Mouse (Mus musculus) CH12.LX (cell line): ENCODE data around the gene Tmem170b. TPM values are rescaled to one million over a fixed set of nuclear protein-coding genes. Genes with fewer than 3 reads are reported as not detected.

Source experiments
- DNase-seq: peaks from one replicate; pipeline ENCODE4 v3.0.0-alpha.2; 2013; ENCODE audit errors: extremely low read depth
- H3K27ac ChIP-seq: 2 replicates; pipeline ENCODE4 v1.5.1; 2012; ENCODE audit warnings: low read depth, mild to moderate bottlenecking, control low read depth, moderate library complexity; ENCODE audit not compliant: insufficient read depth
- H3K27me3 ChIP-seq: replicated peaks from 2 replicates; pipeline ENCODE3; 2012; ENCODE audit warnings: inconsistent platforms
- H3K36me3 ChIP-seq, 2 experiments: replicated peaks in 1 of 2; 2 replicates each; pipeline versions ENCODE3 to v1.6.1; 2012; ENCODE audit warnings: inconsistent platforms in 1 of 2, low read length in 1 of 2, mild to moderate bottlenecking in 1 of 2, mixed read lengths in 1 of 2, moderate library complexity in 1 of 2; ENCODE audit not compliant: control insufficient read depth in 1 of 2, insufficient read depth in 1 of 2
- H3K4me1 ChIP-seq, 2 experiments: 2 replicates each; pipeline ENCODE4 v1.6.1; 2012; ENCODE audit warnings: inconsistent platforms in 1 of 2, moderate library complexity in 1 of 2; ENCODE audit not compliant: insufficient read depth in 2 of 2, control insufficient read depth in 1 of 2
- H3K4me2 ChIP-seq: 2 replicates; pipeline ENCODE4 v1.6.1; 2012; ENCODE audit warnings: low read depth, mild to moderate bottlenecking, control low read depth; ENCODE audit not compliant: poor library complexity, insufficient read depth, severe bottlenecking
- H3K4me3 ChIP-seq, 3 experiments: fragments of 150-350 bp in 1 of 3; sonication (generic) in 1 of 3; replicated peaks in 1 of 3; 2 replicates each; pipeline versions ENCODE3 to v1.5.1; 2011 to 2012; ENCODE audit warnings: low read depth in 2 of 3, low read length in 2 of 3, mild to moderate bottlenecking in 2 of 3, moderate library complexity in 2 of 3, control low read depth in 1 of 3, improper control_type of control experiment in 1 of 3, inconsistent platforms in 1 of 3, mixed read lengths in 1 of 3; ENCODE audit not compliant: poor library complexity in 1 of 3
- H3K79me2 ChIP-seq: replicated peaks from 2 replicates; pipeline ENCODE4 v1.6.1; 2012; ENCODE audit warnings: mild to moderate bottlenecking, moderate library complexity; ENCODE audit not compliant: control insufficient read depth, poor library complexity, insufficient read depth, severe bottlenecking; ENCODE audit errors: extremely low read depth
- H3K9ac ChIP-seq: 2 replicates; pipeline ENCODE4 v1.6.1; 2012; ENCODE audit warnings: low read depth, mild to moderate bottlenecking, control low read depth, moderate library complexity; ENCODE audit not compliant: insufficient read depth
- H3K9me3 ChIP-seq: replicated peaks from 2 replicates; pipeline ENCODE3; 2012; ENCODE audit warnings: low read length, inconsistent platforms, mixed read lengths
- CHD1 ChIP-seq: IDR thresholded peaks from 2 replicates; pipeline ENCODE4 v1.6.1; 2012; ENCODE audit warnings: low read depth, low read length, improper control_type of control experiment, inconsistent platforms
- CTCF ChIP-seq, 2 experiments: IDR thresholded peaks in 1 of 2; conservative IDR thresholded peaks in 1 of 2; 2 replicates each; pipeline ENCODE4 v1.5.1; 2011 to 2012; ENCODE audit warnings: low read depth in 2 of 2, low read length in 2 of 2, improper control_type of control experiment in 1 of 2, inconsistent platforms in 1 of 2, mild to moderate bottlenecking in 1 of 2, moderate library complexity in 1 of 2
- ETS1 ChIP-seq: conservative IDR thresholded peaks from 2 replicates; pipeline ENCODE4 v1.6.1; 2012; ENCODE audit warnings: low read depth, mild to moderate bottlenecking, inconsistent platforms, low read length, improper control_type of control experiment, moderate library complexity
- GABPA ChIP-seq: IDR thresholded peaks from 2 replicates; pipeline ENCODE4 v1.6.1; 2012; ENCODE audit warnings: low read depth, low read length, improper control_type of control experiment, inconsistent platforms; ENCODE audit not compliant: insufficient replicate concordance
- IRF4 ChIP-seq: IDR thresholded peaks from 2 replicates; pipeline ENCODE4 v1.6.1; 2014; ENCODE audit warnings: low read depth, mild to moderate bottlenecking, inconsistent platforms, low read length, improper control_type of control experiment
- JUN ChIP-seq: IDR thresholded peaks from 2 replicates; pipeline ENCODE4 v1.6.1; 2011; ENCODE audit warnings: low read depth, mild to moderate bottlenecking, low read length, improper control_type of control experiment, moderate library complexity; ENCODE audit not compliant: insufficient read depth
- KAT2A ChIP-seq: IDR thresholded peaks from 2 replicates; pipeline ENCODE4 v1.6.1; 2012; ENCODE audit warnings: low read length, improper control_type of control experiment, inconsistent platforms; ENCODE audit not compliant: insufficient replicate concordance
- MAX ChIP-seq: IDR thresholded peaks from 2 replicates; pipeline ENCODE4 v1.6.1; 2011; ENCODE audit warnings: low read length, improper control_type of control experiment
- MAZ ChIP-seq: IDR thresholded peaks from 2 replicates; pipeline ENCODE4 v1.6.1; 2012; ENCODE audit warnings: low read depth, mild to moderate bottlenecking, inconsistent platforms, low read length, improper control_type of control experiment, moderate library complexity
- MEF2A ChIP-seq: IDR thresholded peaks from 2 replicates; pipeline ENCODE4 v1.6.1; 2014; ENCODE audit warnings: low read depth, mild to moderate bottlenecking, inconsistent platforms, low read length, improper control_type of control experiment, borderline replicate concordance
- MYC ChIP-seq: IDR thresholded peaks from 2 replicates; pipeline ENCODE4 v1.6.1; 2011; ENCODE audit warnings: low read depth, mild to moderate bottlenecking, improper control_type of control experiment, low read length
- NRF1 ChIP-seq: IDR thresholded peaks from 2 replicates; pipeline ENCODE4 v1.6.1; 2014; ENCODE audit warnings: low read depth, mild to moderate bottlenecking, inconsistent platforms, low read length, improper control_type of control experiment, moderate library complexity
- PAX5 ChIP-seq: IDR thresholded peaks from 2 replicates; pipeline ENCODE4 v1.6.1; 2012; ENCODE audit warnings: low read length, inconsistent platforms, mixed read lengths
- POLR2A ChIP-seq: IDR thresholded peaks from 2 replicates; pipeline ENCODE4 v1.6.1; 2011; ENCODE audit warnings: low read depth, mild to moderate bottlenecking, improper control_type of control experiment, low read length
- RAD21 ChIP-seq: IDR thresholded peaks from 2 replicates; pipeline ENCODE4 v1.6.1; 2011; ENCODE audit warnings: low read depth, mild to moderate bottlenecking, low read length, improper control_type of control experiment, moderate library complexity
- RCOR1 ChIP-seq: conservative IDR thresholded peaks from 2 replicates; pipeline ENCODE4 v1.6.1; 2012; ENCODE audit warnings: low read depth, mild to moderate bottlenecking, inconsistent platforms, low read length, improper control_type of control experiment
- SIN3A ChIP-seq: IDR thresholded peaks from 2 replicates; pipeline ENCODE4 v1.6.1; 2012; ENCODE audit warnings: low read length, improper control_type of control experiment, inconsistent platforms
- TCF12 ChIP-seq: IDR thresholded peaks from 2 replicates; pipeline ENCODE4 v1.6.1; 2014; ENCODE audit warnings: low read depth, mild to moderate bottlenecking, inconsistent platforms, low read length, improper control_type of control experiment
- UBTF ChIP-seq: IDR thresholded peaks from 2 replicates; pipeline ENCODE4 v1.6.1; 2012; ENCODE audit warnings: low read depth, mild to moderate bottlenecking, inconsistent platforms, low read length, improper control_type of control experiment, moderate library complexity
- USF1 ChIP-seq: IDR thresholded peaks from 2 replicates; pipeline ENCODE4 v1.6.1; 2014; ENCODE audit warnings: low read depth, mild to moderate bottlenecking, inconsistent platforms, low read length, improper control_type of control experiment
- USF2 ChIP-seq: conservative IDR thresholded peaks from 2 replicates; pipeline ENCODE4 v1.6.1; 2011; ENCODE audit warnings: low read depth, low read length, improper control_type of control experiment
- ZKSCAN1 ChIP-seq: IDR thresholded peaks from 2 replicates; pipeline ENCODE4 v1.6.1; 2012; ENCODE audit warnings: low read depth, inconsistent platforms, low read length, improper control_type of control experiment, borderline replicate concordance
- ZMIZ1 ChIP-seq: IDR thresholded peaks from 2 replicates; pipeline ENCODE4 v1.6.1; 2012; ENCODE audit warnings: low read depth, mild to moderate bottlenecking, inconsistent platforms, low read length, improper control_type of control experiment
- dilution Hi-C: fragments of 300-500 bp; cut with MboI; formaldehyde crosslinking; loops from 2 replicates; pipeline ENCODE4 v1.14.3; 2020; ENCODE audit warnings: low sequenced_read_pairs; ENCODE audit not compliant: extremely low pct_unique_long_range_greater_than_20kb, extremely low pct_ligation_motif_present
- in situ Hi-C: fragments of 300-500 bp; cut with MboI; formaldehyde crosslinking; loops from 3 replicates; pipeline ENCODE4 v1.14.3; 2019; ENCODE audit warnings: low sequenced_read_pairs, low pct_ligation_motif_present, low pct_unique_long_range_greater_than_20kb, mixed read lengths
- polyA plus RNA-seq: library from polyadenylated mRNA; unstranded; fragments of >175 nt; gene quantifications from 2 replicates; pipeline ENCODE4 v1.2.1, GENCODE M21; 2012; ENCODE audit warnings: low read depth; ENCODE audit not compliant: insufficient read length
- total RNA-seq, 2 experiments: library from RNA; depleted of rRNA; stranded (reverse); fragments of 300-350 nt in 1 of 2; fragments of >200 nt in 1 of 2; gene quantifications; 2 replicates each; pipeline ENCODE4 v1.2.3; 2012 to 2014

Tmem170b gene
- total and polyA plus RNA-seq, 3 experiments, result 5.0 to 5.9 (median 5.5) TPM

DNA sequence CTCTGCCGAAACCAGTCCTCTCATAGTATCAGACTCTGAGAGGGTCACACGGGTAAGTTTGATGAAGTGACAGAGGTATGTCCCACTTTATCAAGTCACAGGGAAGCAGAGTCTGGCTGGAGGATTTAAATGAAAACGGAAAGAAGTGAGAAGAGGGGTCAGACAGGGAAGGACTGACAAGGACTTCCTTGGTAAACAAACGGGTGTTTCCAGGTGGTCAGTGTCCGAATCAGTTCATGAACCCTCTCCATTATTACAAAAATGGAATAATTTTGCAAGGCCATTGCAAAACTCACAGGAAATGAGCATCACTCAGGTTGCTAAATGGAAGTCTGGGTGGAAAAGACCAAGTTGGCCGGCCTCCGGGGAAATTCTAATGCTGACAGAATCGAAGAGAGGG is 36.8 kb upstream of the Tmem170b start:
- peaks cover 2 to 35% of the 10 kb centered on the region in 2 experiments; a peak in 3 of 4 replicates for H3K4me1 ChIP-seq
- H3K27me3 ChIP-seq, result no peaks in the 10 kb centered on the region
- no peak overlapping the region for H3K4me3 ChIP-seq
- DNase-seq, result no peak
- no peaks in the 10 kb centered on the region for H3K36me3 ChIP-seq
- no peak for TF ChIP-seq USF2
- no peak for TF ChIP-seq GABPA
- TF ChIP-seq ZKSCAN1, result no peak
- TF ChIP-seq SIN3A, result no peak
- TF ChIP-seq CHD1, result no peak
- no peak for TF ChIP-seq USF1
- TF ChIP-seq IRF4, result no peak
- no peak for TF ChIP-seq ETS1
- TF ChIP-seq RAD21, result no peak
- TF ChIP-seq MYC, result no peak
- no peak for TF ChIP-seq KAT2A
- no peak for TF ChIP-seq CTCF (conservative IDR thresholded peaks at IDR 0.05 in 1 of 2, IDR thresholded peaks at IDR 0.05 in 1 of 2; ENCODE audit: low read depth in 2 of 2, low read length in 2 of 2)
- no peak for TF ChIP-seq MAZ
- TF ChIP-seq MEF2A, result no peak
- TF ChIP-seq JUN, result no peak
- TF ChIP-seq UBTF, result no peak
- H3K27ac ChIP-seq, result no peak overlapping the region
- no peaks in the 10 kb centered on the region for H3K79me2 ChIP-seq
- dilution Hi-C loops, result no loop called here
- H3K9ac ChIP-seq, result no peak overlapping the region
- H3K9me3 ChIP-seq, result no peaks in the 10 kb centered on the region
- in situ Hi-C loops, result loop anchor here (5.0 to 25.0 kb wide), 2 partner anchors 287 to 432 kb away; no protein-coding TSS in a partner anchor
- H3K4me2 ChIP-seq, result no peak overlapping the region

DNA sequence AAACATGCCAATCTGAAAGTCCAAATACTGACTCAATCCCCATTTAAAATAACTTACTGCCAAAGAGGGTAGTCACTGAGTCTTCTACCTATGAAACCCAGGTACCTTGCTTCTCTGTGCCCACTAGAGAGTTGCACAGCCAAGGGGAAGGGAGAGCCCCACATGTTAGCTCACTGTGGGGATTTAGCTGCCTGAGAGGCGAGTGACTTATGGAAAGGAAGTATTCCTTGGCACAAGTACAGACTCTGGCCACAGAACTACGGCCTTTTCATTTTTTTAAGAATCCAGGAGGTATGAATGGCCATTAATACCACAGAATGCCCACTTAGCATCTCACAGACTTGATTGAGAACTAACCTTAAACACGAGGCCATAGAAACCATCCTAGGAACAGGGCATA is 35.9 kb upstream of the Tmem170b start:
- TF ChIP-seq MAZ (no peak), KAT2A (no peak), RCOR1 (no peak), PAX5 (no peak), TCF12 (no peak), CTCF (conservative IDR thresholded peaks at IDR 0.05 in 1 of 2, IDR thresholded peaks at IDR 0.05 in 1 of 2; ENCODE audit: low read depth in 2 of 2, low read length in 2 of 2) (no peak), ZMIZ1 (no peak), NRF1 (no peak), MAX (no peak), ZKSCAN1 (no peak), POLR2A (no peak)
- in situ Hi-C loops (loop anchor here (5.0 to 25.0 kb wide), 3 partner anchors 68 to 432 kb away; no protein-coding TSS in a partner anchor), dilution Hi-C loops (no loop called here)
- Histone ChIP-seq H3K36me3 (no peaks in the 10 kb centered on the region), H3K79me2 (no peaks in the 10 kb centered on the region), H3K4me2 (no peak overlapping the region), H3K4me1 (peaks cover 2 to 36% of the 10 kb centered on the region in 2 experiments; a peak in 3 of 4 replicates), H3K27me3 (no peaks in the 10 kb centered on the region), H3K4me3 (no peak overlapping the region), H3K9ac (no peak overlapping the region), H3K9me3 (no peaks in the 10 kb centered on the region), H3K27ac (no peak overlapping the region)
- no peak for DNase-seq
